12 mouse cellular contexts compared by ENCODE assay signal in genomic region chr5:125358270-125358608, GRCm38 (mm10). TPM values are rescaled to one million over a fixed set of nuclear protein-coding genes. Genes with fewer than 3 reads are reported as not detected.
DNase-seq lines count a peak whose midpoint lies in the region; ATAC-seq and TF ChIP-seq lines count a peak whose summit lies in the region.
"Had no signal": no experiment of that assay in that cellular context is flagged by ENCODE, and none has a peak within 500 bp of the region (broad histone marks: within the 10 kb centered on the region; RNA-seq: fewer than 3 reads in every experiment).

No protein-coding gene starts in this region.

- peaks cover 5% of the 10 kb centered on the region; the same call in 1 of the 2 replicates for H3K27me3 ChIP-seq in intestine, postnatal 0 days (replicated peaks; ENCODE audit: control insufficient read depth, insufficient read depth, low read length)
- no peaks in the 10 kb centered on the region for H3K27me3 ChIP-seq in intestine, embryonic 15.5 days (replicated peaks)
- H3K27me3 ChIP-seq in liver, adult 2 months (ENCODE audit: control insufficient read depth, insufficient read depth, low read length), result no peaks in the 10 kb centered on the region
- peaks cover 36% of the 10 kb centered on the region for H3K27me3 ChIP-seq in megakaryocyte, embryonic 14.5 days (replicated peaks)
- H3K27me3 ChIP-seq in neural tube, embryonic 15.5 days (replicated peaks), result no peaks in the 10 kb centered on the region
- H3K27me3 ChIP-seq: embryonic facial prominence, embryonic 13.5 days; limb, embryonic 13.5 days had no signal

- WGBS in intestine, postnatal 0 days, result 63% methylated on average over 5 of the region's 5 CpGs
- 60% methylated on average over 5 of the region's 5 CpGs for WGBS in intestine, embryonic 15.5 days
- WGBS in liver, adult 2 months, result 61% methylated on average over 5 of the region's 5 CpGs
- 81% methylated on average over 5 of the region's 5 CpGs for WGBS in neural tube, embryonic 15.5 days

- no peak overlapping the region for H3K4me3 ChIP-seq in intestine, postnatal 0 days (ENCODE audit: low read depth, low read length)
- H3K4me3 ChIP-seq in intestine, embryonic 15.5 days (replicated peaks), result no peak overlapping the region
- no peak overlapping the region for H3K4me3 ChIP-seq in liver, adult 2 months (ENCODE audit: insufficient read depth, low read depth, low read length)
- peak overlapping the region; percentile 89 for H3K4me3 ChIP-seq in megakaryocyte, embryonic 14.5 days (replicated peaks)
- H3K4me3 ChIP-seq in neural tube, embryonic 15.5 days (replicated peaks), result no peak overlapping the region
- H3K4me3 ChIP-seq: embryonic facial prominence, embryonic 13.5 days; limb, embryonic 13.5 days had no signal

- no peaks in the 10 kb centered on the region for H3K4me1 ChIP-seq in intestine, postnatal 0 days (replicated peaks; ENCODE audit: control insufficient read depth, insufficient read depth, low read length)
- H3K4me1 ChIP-seq in intestine, embryonic 15.5 days (replicated peaks), result no peaks in the 10 kb centered on the region; the same call in 1 of the 2 replicates
- H3K4me1 ChIP-seq in liver, adult 2 months (ENCODE audit: control insufficient read depth, insufficient read depth, low read length), result 0 out of 2 replicates have a peak, but pooled peaks cover 1% of the 10 kb centered on the region
- H3K4me1 ChIP-seq in megakaryocyte, embryonic 14.5 days, result peaks cover 31% of the 10 kb centered on the region
- peaks cover 3% of the 10 kb centered on the region; the same call in 1 of the 2 replicates for H3K4me1 ChIP-seq in neural tube, embryonic 15.5 days

- no peak for TF ChIP-seq POLR2A in liver, adult 2 months (IDR thresholded peaks at IDR 0.05; ENCODE audit: extremely low read depth, insufficient read depth, low read length)

- no peaks in the 10 kb centered on the region for H3K9me3 ChIP-seq in intestine, postnatal 0 days (ENCODE audit: control insufficient read depth)
- no peaks in the 10 kb centered on the region for H3K9me3 ChIP-seq in intestine, embryonic 15.5 days
- H3K9me3 ChIP-seq in megakaryocyte, embryonic 14.5 days, result peaks cover 19% of the 10 kb centered on the region
- no peaks in the 10 kb centered on the region for H3K9me3 ChIP-seq in neural tube, embryonic 15.5 days (replicated peaks)

- H3K79me2 ChIP-seq in liver, adult 2 months (ENCODE audit: control insufficient read depth, insufficient read depth, low read length), result no peaks in the 10 kb centered on the region

- no peaks in the 10 kb centered on the region for H3K36me3 ChIP-seq in intestine, postnatal 0 days (ENCODE audit: control insufficient read depth, insufficient read depth)
- no peaks in the 10 kb centered on the region for H3K36me3 ChIP-seq in intestine, embryonic 15.5 days
- no peaks in the 10 kb centered on the region for H3K36me3 ChIP-seq in liver, adult 2 months (ENCODE audit: control insufficient read depth, insufficient read depth, low read length)
- H3K36me3 ChIP-seq in megakaryocyte, embryonic 14.5 days (replicated peaks; ENCODE audit: low read length), result no peaks in the 10 kb centered on the region
- no peaks in the 10 kb centered on the region for H3K36me3 ChIP-seq in neural tube, embryonic 15.5 days
- H3K36me3 ChIP-seq: embryonic facial prominence, embryonic 13.5 days; limb, embryonic 13.5 days had no signal

- no peak for ATAC-seq in intestine, postnatal 0 days
- no peak for ATAC-seq in intestine, embryonic 15.5 days
- ATAC-seq in neural tube, embryonic 15.5 days (ENCODE audit: low FRiP score), result no peak
- ATAC-seq in erythroid progenitor cell, adult 5-6 weeks (replicated peaks; ENCODE audit: low FRiP score, poor library complexity, severe bottlenecking), result no peak
- ATAC-seq: hindbrain, postnatal 0 days had no signal

- no peak overlapping the region for H3K4me2 ChIP-seq in intestine, postnatal 0 days (replicated peaks; ENCODE audit: low read depth)
- H3K4me2 ChIP-seq in intestine, embryonic 15.5 days (replicated peaks), result no peak overlapping the region
- no peak overlapping the region for H3K4me2 ChIP-seq in neural tube, embryonic 15.5 days
- H3K4me2 ChIP-seq: embryonic facial prominence, embryonic 13.5 days; limb, embryonic 13.5 days had no signal

- 0 out of 2 replicates have a peak, but pooled peaks have one; percentile 7 for TF ChIP-seq CTCF in intestine, postnatal 0 days (IDR thresholded peaks at IDR 0.05; ENCODE audit: low read depth)
- no peak for TF ChIP-seq CTCF in liver, adult 2 months (IDR thresholded peaks at IDR 0.05; ENCODE audit: low read depth, low read length)

- no peak overlapping the region for H3K9ac ChIP-seq in intestine, postnatal 0 days (ENCODE audit: low read depth, low read length)
- no peak overlapping the region for H3K9ac ChIP-seq in intestine, embryonic 15.5 days
- no peak overlapping the region for H3K9ac ChIP-seq in liver, adult 2 months (ENCODE audit: low read depth, low read length)
- H3K9ac ChIP-seq in neural tube, embryonic 15.5 days (replicated peaks), result no peak overlapping the region
- H3K9ac ChIP-seq: embryonic facial prominence, embryonic 13.5 days; limb, embryonic 13.5 days had no signal

- H3K27ac ChIP-seq in intestine, postnatal 0 days (ENCODE audit: low read depth, low read length), result no peak overlapping the region
- H3K27ac ChIP-seq in intestine, embryonic 15.5 days, result no peak overlapping the region
- peak overlapping the region; percentile 28; the same call in 1 of the 2 replicates for H3K27ac ChIP-seq in liver, adult 2 months (replicated peaks; ENCODE audit: insufficient read depth, low read depth, low read length)
- H3K27ac ChIP-seq in neural tube, embryonic 15.5 days (replicated peaks), result no peak overlapping the region
- H3K27ac ChIP-seq: embryonic facial prominence, embryonic 13.5 days; hindbrain, postnatal 0 days; limb, embryonic 13.5 days had no signal

- DNase-seq in MEL-GATA-1-ER (ENCODE audit: extremely low read depth, low read depth), result peak; percentile 99
- peak; percentile 50 for DNase-seq in liver, adult 2 months (ENCODE audit: extremely low read depth, low read depth, low spot score)
- no peak for DNase-seq in cerebellum, postnatal 36 days

RNA-seq across cellular contexts. Expression of gene Scarb1, which starts 17.3 kb away (rescaled TPM):
- 26.5 TPM in 2 replicates for polyA plus RNA-seq in intestine, postnatal 0 days (2015; fragmentation: Nextera tagmentation; extraction: Ambion mirVana)
- 59.3 and 70.0 TPM in 2 replicates for polyA plus RNA-seq in intestine, embryonic 15.5 days (2015; fragmentation: Nextera tagmentation; extraction: Ambion mirVana)
- total RNA-seq in liver, adult 2 months (2014; rRNA removed), result 72.4 and 108 TPM in 2 replicates
- polyA plus RNA-seq in liver, adult 2 months (2012; rRNA removed), result 189 and 223 TPM in 2 replicates
- polyA plus RNA-seq in megakaryocyte, embryonic 14.5 days (2012; ENCODE audit: insufficient read depth, low replicate concordance), result 138 and 186 TPM in 2 replicates
- polyA plus RNA-seq in neural tube, embryonic 15.5 days (2015; fragmentation: Nextera tagmentation; extraction: Ambion mirVana), result 50.5 and 55.5 TPM in 2 replicates
- 33.9 and 39.0 TPM in 2 replicates for total RNA-seq in erythroid progenitor cell, adult 5-6 weeks (2015; ENCODE audit: low replicate concordance)
- 35.3 and 44.2 TPM in 2 replicates for total RNA-seq in erythroid progenitor cell, adult 5-6 weeks (2017; ENCODE audit: low replicate concordance)

RNA-seq across cellular contexts. Expression of gene Gm10382, which starts 30.9 kb away (rescaled TPM):
- 0.16 and 0.24 TPM in 2 replicates for polyA plus RNA-seq in intestine, postnatal 0 days (2015; fragmentation: Nextera tagmentation; extraction: Ambion mirVana)
- polyA plus RNA-seq in intestine, embryonic 15.5 days (2015; fragmentation: Nextera tagmentation; extraction: Ambion mirVana), result 0.23 and 0.40 TPM in 2 replicates
- total RNA-seq in liver, adult 2 months (2014; rRNA removed), result 0.13 TPM in 1 of 2 replicates, not detected in the other
- polyA plus RNA-seq in liver, adult 2 months (2012; rRNA removed), result 0.16 and 0.24 TPM in 2 replicates
- polyA plus RNA-seq in megakaryocyte, embryonic 14.5 days (2012; ENCODE audit: insufficient read depth, low replicate concordance), result 0.53 and 1.9 TPM in 2 replicates
- 0.59 and 0.74 TPM in 2 replicates for polyA plus RNA-seq in neural tube, embryonic 15.5 days (2015; fragmentation: Nextera tagmentation; extraction: Ambion mirVana)
- total RNA-seq in erythroid progenitor cell, adult 5-6 weeks (2015; ENCODE audit: low replicate concordance), result not detected in 2 replicates
- total RNA-seq in erythroid progenitor cell, adult 5-6 weeks (2017; ENCODE audit: low replicate concordance), result not detected in 2 replicates
- total RNA-seq: hindbrain, postnatal 0 days had no signal
- polyA plus RNA-seq: large intestine, adult 2 months had no signal

RNA-seq across cellular contexts. Expression of gene Ubc, which starts 31.8 kb away (rescaled TPM):
- 345 and 371 TPM in 2 replicates for polyA plus RNA-seq in intestine, postnatal 0 days (2015; fragmentation: Nextera tagmentation; extraction: Ambion mirVana)
- 875 and 888 TPM in 2 replicates for polyA plus RNA-seq in intestine, embryonic 15.5 days (2015; fragmentation: Nextera tagmentation; extraction: Ambion mirVana)
- 634 and 1,049 TPM in 2 replicates for total RNA-seq in liver, adult 2 months (2014; rRNA removed)
- 990 and 1,297 TPM in 2 replicates for polyA plus RNA-seq in liver, adult 2 months (2012; rRNA removed)
- polyA plus RNA-seq in megakaryocyte, embryonic 14.5 days (2012; ENCODE audit: insufficient read depth, low replicate concordance), result 71.3 and 127 TPM in 2 replicates
- polyA plus RNA-seq in neural tube, embryonic 15.5 days (2015; fragmentation: Nextera tagmentation; extraction: Ambion mirVana), result 1,353 and 1,380 TPM in 2 replicates
- total RNA-seq in erythroid progenitor cell, adult 5-6 weeks (2015; ENCODE audit: low replicate concordance), result 158 and 186 TPM in 2 replicates
- 215 and 222 TPM in 2 replicates for total RNA-seq in erythroid progenitor cell, adult 5-6 weeks (2017; ENCODE audit: low replicate concordance)

Comparison
In these comparisons a context has a peak if more than half of its experiments do, and no peak if none do; other contexts are left out.
1. DNase-seq: peak in MEL-GATA-1-ER (single experiment) and liver, adult 2 months (single experiment); none in cerebellum, postnatal 36 days (0 of 2).